Mouse (Mus musculus) intestine, embryonic 16.5 days (tissue): ENCODE data around the gene Islr. TPM values are rescaled to one million over a fixed set of nuclear protein-coding genes. Genes with fewer than 3 reads are reported as not detected.

Experiments
- ATAC-seq: fragments of 200-750 bp; cut with Nextera tagmentation; 2 replicates; pipeline ENCODE4 v1.8.0; 2017; ENCODE audit warnings: moderate TSS enrichment, moderate library complexity
- H3K27ac ChIP-seq: fragments of 300-500 bp; sonication (generic); 2 replicates; pipeline ENCODE4 v1.5.1; 2014; ENCODE audit warnings: mild to moderate bottlenecking, low read length
- H3K27me3 ChIP-seq: fragments of 300-500 bp; sonication (generic); replicated peaks from 2 replicates; pipeline ENCODE4 v1.6.1; 2014; ENCODE audit warnings: low read length, control low read depth, mixed read lengths; ENCODE audit not compliant: control insufficient read depth, insufficient read depth
- H3K36me3 ChIP-seq: fragments of 300-500 bp; sonication (generic); 2 replicates; pipeline ENCODE4 v1.6.1; 2014; ENCODE audit warnings: low read length, control low read depth; ENCODE audit not compliant: control insufficient read depth, insufficient read depth
- H3K4me1 ChIP-seq: fragments of 300-500 bp; sonication (generic); 2 replicates; pipeline ENCODE4 v1.6.1; 2014; ENCODE audit warnings: low read length, control low read depth, mixed read lengths; ENCODE audit not compliant: control insufficient read depth, insufficient read depth
- H3K4me2 ChIP-seq: fragments of 300-500 bp; sonication (generic); 2 replicates; pipeline ENCODE4 v1.6.1; 2014; ENCODE audit warnings: low read depth, low read length, control low read depth
- H3K4me3 ChIP-seq: fragments of 300-500 bp; sonication (generic); 2 replicates; pipeline ENCODE4 v1.5.1; 2014; ENCODE audit warnings: mild to moderate bottlenecking, low read length
- H3K9ac ChIP-seq: fragments of 300-500 bp; sonication (generic); 2 replicates; pipeline ENCODE4 v1.6.1; 2014; ENCODE audit warnings: low read depth, low read length
- H3K9me3 ChIP-seq: fragments of 300-500 bp; sonication (generic); 2 replicates; pipeline ENCODE4 v1.6.1; 2016; ENCODE audit warnings: low read length, control low read depth; ENCODE audit not compliant: control insufficient read depth
- WGBS: fragments of 180-500 bp; shearing (Covaris S2); extraction: QIAGEN DNeasy Blood & Tissue Kit; methylation state at CpG from one replicate; pipeline ENCODE4 v1.1.7; 2014; 5-methylcytosine and 5-hydroxymethylcytosine counted together
- microRNA-seq: library from miRNA; unstranded; fragments of <30 nt; microRNA quantifications from one replicate; pipeline ENCODE4, GENCODE M21; 2016
- polyA plus RNA-seq: library from polyadenylated mRNA; unstranded; fragments of >200 nt; fragmentation: Nextera tagmentation; extraction: Ambion mirVana; gene quantifications from 2 replicates; pipeline ENCODE4 v1.2.1, GENCODE M21; 2015

The Islr gene
- polyA plus RNA-seq, 1 experiment from 2014 or later: 77.5 TPM

GRCm38 (mm10) chr9:58113279-58113884 lies 90.7 kb downstream of the Islr start:
- 0 out of 2 replicates have a peak, but pooled peaks cover 5% of the 10 kb centered on the region for H3K27me3 ChIP-seq
- H3K4me1 ChIP-seq: peaks cover 36% of the 10 kb centered on the region
- H3K4me3 ChIP-seq: peak overlapping the region; percentile 15; the same call in 1 of the 2 replicates
- peak overlapping the region; percentile 62; the same call in 1 of the 2 replicates for H3K27ac ChIP-seq
- H3K36me3 ChIP-seq: no peaks in the 10 kb centered on the region
- ATAC-seq: no peak
- 10% methylated on average over 22 of the region's 22 CpGs for WGBS
- H3K9ac ChIP-seq: peak overlapping the region; percentile 59
- H3K9me3 ChIP-seq: no peaks in the 10 kb centered on the region
- peak overlapping the region; percentile 43 for H3K4me2 ChIP-seq

- Histone ChIP-seq H3K36me3 (no peaks in the 10 kb centered on the region), H3K4me3 (no peak overlapping the region), H3K4me2 (peak overlapping the region; percentile 43; the same call in 1 of the 2 replicates), H3K9me3 (no peaks in the 10 kb centered on the region), H3K27ac (peak overlapping the region; percentile 62; the same call in 1 of the 2 replicates), H3K9ac (peak overlapping the region; percentile 7; the same call in 1 of the 2 replicates), H3K27me3 (0 out of 2 replicates have a peak, but pooled peaks cover 5% of the 10 kb centered on the region), H3K4me1 (peaks cover 36% of the 10 kb centered on the region)
- 13% methylated on average over 6 of the region's 6 CpGs for WGBS
- no peak for ATAC-seq
Observed at GRCm38 (mm10) chr9:58112866-58113278, 91.2 kb downstream of the Islr start.

- peaks cover 36% of the 10 kb centered on the region for H3K4me1 ChIP-seq
- no peak overlapping the region for H3K9ac ChIP-seq
- WGBS: 28% methylated on average over 6 of the region's 6 CpGs
- ATAC-seq: no peak; the same call in 1 of the 2 replicates
- no peaks in the 10 kb centered on the region for H3K36me3 ChIP-seq
- 0 out of 2 replicates have a peak, but pooled peaks cover 5% of the 10 kb centered on the region for H3K27me3 ChIP-seq
- peak overlapping the region; percentile 37; the same call in 1 of the 2 replicates for H3K27ac ChIP-seq
- H3K4me2 ChIP-seq: no peak overlapping the region
- no peak overlapping the region for H3K4me3 ChIP-seq
- no peaks in the 10 kb centered on the region for H3K9me3 ChIP-seq
Observed at GRCm38 (mm10) chr9:58112321-58112751, 91.8 kb downstream of the Islr start.

- no peak for ATAC-seq
Observed at GRCm38 (mm10) chr9:58111431-58111830, 92.7 kb downstream of the Islr start.

GRCm38 (mm10) chr9:58110787-58111186 lies 93.3 kb downstream of the Islr start:
- no peak overlapping the region for H3K27ac ChIP-seq
- ATAC-seq: no peak
- WGBS: 78% methylated on average over 5 of the region's 5 CpGs

More at GRCm38 (mm10) chr9:58111431-58111830, 92.7 kb downstream of the Islr start:
- H3K4me1 ChIP-seq: peaks cover 36% of the 10 kb centered on the region
- no peak overlapping the region for H3K4me3 ChIP-seq
- H3K36me3 ChIP-seq: no peaks in the 10 kb centered on the region
- 64% methylated on average over 6 of the region's 6 CpGs for WGBS
- H3K4me2 ChIP-seq: no peak overlapping the region
- no peak overlapping the region for H3K27ac ChIP-seq
- no peaks in the 10 kb centered on the region for H3K9me3 ChIP-seq
- no peak overlapping the region for H3K9ac ChIP-seq
- 0 out of 2 replicates have a peak, but pooled peaks cover 5% of the 10 kb centered on the region for H3K27me3 ChIP-seq

GRCm38 (mm10) chr9:58107494-58107893 lies 96.6 kb downstream of the Islr start:
- H3K4me1 ChIP-seq: peaks cover 5% of the 10 kb centered on the region
- no peak overlapping the region for H3K27ac ChIP-seq
- H3K4me2 ChIP-seq: no peak overlapping the region
- no peak overlapping the region for H3K4me3 ChIP-seq
- no peaks in the 10 kb centered on the region for H3K9me3 ChIP-seq
- H3K36me3 ChIP-seq: no peaks in the 10 kb centered on the region
- ATAC-seq: no peak; the same call in 1 of the 2 replicates
- H3K27me3 ChIP-seq: no peaks in the 10 kb centered on the region
- WGBS: 42% methylated on average over 5 of the region's 5 CpGs
- no peak overlapping the region for H3K9ac ChIP-seq

More at GRCm38 (mm10) chr9:58110787-58111186, 93.3 kb downstream of the Islr start:
- no peak overlapping the region for H3K9ac ChIP-seq
- no peaks in the 10 kb centered on the region for H3K36me3 ChIP-seq
- H3K9me3 ChIP-seq: no peaks in the 10 kb centered on the region
- H3K27me3 ChIP-seq: 0 out of 2 replicates have a peak, but pooled peaks cover 5% of the 10 kb centered on the region
- H3K4me3 ChIP-seq: no peak overlapping the region
- no peak overlapping the region for H3K4me2 ChIP-seq
- H3K4me1 ChIP-seq: peaks cover 32% of the 10 kb centered on the region

Small RNAs within 50 kb of the gene (microRNA-seq; reads per million reads assigned to microRNA genes)
- gene Mir6385: not detected

Other genes with a start within 250 kb of the Islr start
- 6.4 and 22.4 TPM in 2 replicates for gene Cyp11a1, start 197.9 kb downstream of the Islr start, polyA plus RNA-seq
- gene Stra6, start 140.5 kb downstream of the Islr start, polyA plus RNA-seq: 2.6 and 3.3 TPM in 2 replicates
- 0.39 and 0.82 TPM in 2 replicates for gene Ccdc33, start 85.5 kb downstream of the Islr start, polyA plus RNA-seq
- gene Islr2, start within 50 bp of the Islr start, polyA plus RNA-seq: 0.83 and 1.0 TPM in 2 replicates
- 12.4 and 13.7 TPM in 2 replicates for gene Pml, start 45.5 kb upstream of the Islr start, polyA plus RNA-seq
- 21.1 and 22.4 TPM in 2 replicates for gene Stoml1, start 48.9 kb upstream of the Islr start, polyA plus RNA-seq
- 19.1 and 24.5 TPM in 2 replicates for gene Loxl1, start 108.9 kb upstream of the Islr start, polyA plus RNA-seq
- not detected in 2 replicates for gene Tbc1d21, start 166.1 kb upstream of the Islr start, polyA plus RNA-seq